Mouse (Mus musculus) heart, embryonic 13.5 days (tissue): ENCODE measurements around the gene Ncbp1. TPM values are rescaled to one million over a fixed set of nuclear protein-coding genes. Genes with fewer than 3 reads are reported as not detected.
"Not testable (repeated sequence)": the region's sequence is repeated elsewhere in the genome, so short reads cannot be mapped to it uniquely, and the experiment has no call there.

Experiments used
- ATAC-seq: fragments of 200-750 bp; cut with Nextera tagmentation; 2 replicates; pipeline ENCODE4 v1.8.0; 2017; ENCODE audit warnings: moderate TSS enrichment; ENCODE audit not compliant: insufficient number of reproducible peaks, low FRiP score, low TSS enrichment; ENCODE audit errors: extremely low read depth
- H3K27ac ChIP-seq: fragments of 300-500 bp; sonication (generic); replicated peaks from 2 replicates; pipeline ENCODE4 v1.5.1; 2015; ENCODE audit warnings: moderate library complexity, mild to moderate bottlenecking, inconsistent platforms
- H3K27me3 ChIP-seq: fragments of 300-500 bp; sonication (generic); replicated peaks from 2 replicates; pipeline ENCODE4 v1.6.1; 2015; ENCODE audit warnings: mild to moderate bottlenecking, inconsistent platforms
- H3K36me3 ChIP-seq: fragments of 300-500 bp; sonication (generic); 2 replicates; pipeline ENCODE4 v1.6.1; 2015; ENCODE audit warnings: mild to moderate bottlenecking, inconsistent platforms
- H3K4me1 ChIP-seq: fragments of 300-500 bp; sonication (generic); 2 replicates; pipeline ENCODE4 v1.6.1; 2015; ENCODE audit warnings: inconsistent platforms
- H3K4me2 ChIP-seq: fragments of 300-500 bp; sonication (generic); 2 replicates; pipeline ENCODE4 v1.6.1; 2015; ENCODE audit warnings: inconsistent platforms, mild to moderate bottlenecking, moderate library complexity
- H3K4me3 ChIP-seq: fragments of 300-500 bp; sonication (generic); 2 replicates; pipeline ENCODE4 v1.5.1; 2015; ENCODE audit warnings: moderate library complexity, mild to moderate bottlenecking, inconsistent platforms
- H3K9ac ChIP-seq: fragments of 300-500 bp; sonication (generic); 2 replicates; pipeline ENCODE4 v1.6.1; 2015; ENCODE audit warnings: inconsistent platforms, mild to moderate bottlenecking, moderate library complexity
- H3K9me3 ChIP-seq: fragments of 300-500 bp; sonication (generic); 2 replicates; pipeline ENCODE4 v1.6.1; 2016; ENCODE audit warnings: inconsistent platforms
- WGBS: fragments of 180-500 bp; shearing (Covaris S2); methylation state at CpG from one replicate; pipeline ENCODE4 v1.1.7; 2015; ENCODE audit warnings: mixed read lengths; 5-methylcytosine and 5-hydroxymethylcytosine counted together
- polyA plus RNA-seq: library from polyadenylated mRNA; unstranded; fragments of >200 nt; fragmentation: Nextera tagmentation; extraction: Ambion mirVana; gene quantifications from 2 replicates; pipeline ENCODE4 v1.2.1, GENCODE M21; 2015

Gene Ncbp1
- polyA plus RNA-seq, 1 experiment from 2014 or later: 43.8 TPM

DNA sequence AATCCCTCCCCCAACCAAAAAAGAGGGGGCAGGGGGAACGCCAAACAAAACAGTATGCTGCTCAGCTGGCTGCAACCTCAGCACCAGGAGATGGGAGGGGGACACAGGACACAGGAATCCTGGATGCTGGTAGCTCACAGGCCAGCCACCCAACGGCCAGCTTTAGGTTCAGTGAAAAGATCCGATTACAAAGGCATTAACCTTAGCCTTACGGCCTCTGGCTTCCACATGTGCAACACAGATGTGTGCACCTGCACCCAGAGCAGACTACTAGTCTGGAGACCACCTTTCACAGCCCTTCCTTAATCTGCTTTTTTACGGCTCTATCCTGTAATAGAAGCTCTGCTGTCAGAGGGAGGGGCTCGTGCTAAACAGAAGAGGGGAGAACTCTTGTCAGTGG, 42.8 kb downstream of the Ncbp1 start:
- Histone ChIP-seq H3K9me3 (no peaks in the 10 kb centered on the region), H3K27ac (no peak overlapping the region), H3K4me2 (no peak overlapping the region), H3K4me1 (no peaks in the 10 kb centered on the region), H3K27me3 (no peaks in the 10 kb centered on the region), H3K36me3 (peaks cover 99% of the 10 kb centered on the region), H3K9ac (no peak overlapping the region), H3K4me3 (no peak overlapping the region)
- 80% methylated on average over 6 of the region's 6 CpGs for WGBS
- no peak for ATAC-seq

DNA sequence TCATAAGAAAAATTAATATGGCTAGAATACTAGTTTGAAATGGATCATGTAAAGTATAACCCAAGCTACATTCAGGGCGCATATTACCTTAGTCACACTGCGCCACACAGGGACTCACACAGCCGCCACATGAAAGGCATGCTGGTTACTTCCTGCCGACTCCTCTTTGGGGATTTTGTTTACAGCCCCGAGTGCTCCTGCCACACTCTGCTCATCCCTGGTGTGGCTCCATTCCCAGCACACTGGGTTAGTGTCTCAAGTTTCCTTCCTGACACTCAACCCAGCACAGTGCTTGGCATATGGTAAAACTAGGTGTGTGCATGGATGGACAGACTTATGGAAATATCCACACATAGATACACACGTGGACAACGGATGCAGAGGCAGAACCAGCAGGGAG, 43.8 kb downstream of the Ncbp1 start:
- Histone ChIP-seq H3K36me3 (peaks cover 93% of the 10 kb centered on the region), H3K4me1 (no peaks in the 10 kb centered on the region), H3K4me3 (no peak overlapping the region), H3K4me2 (no peak overlapping the region), H3K27me3 (no peaks in the 10 kb centered on the region), H3K9ac (no peak overlapping the region), H3K9me3 (no peaks in the 10 kb centered on the region), H3K27ac (no peak overlapping the region)
- 87% methylated on average over 7 of the region's 7 CpGs for WGBS
- no peak for ATAC-seq

DNA sequence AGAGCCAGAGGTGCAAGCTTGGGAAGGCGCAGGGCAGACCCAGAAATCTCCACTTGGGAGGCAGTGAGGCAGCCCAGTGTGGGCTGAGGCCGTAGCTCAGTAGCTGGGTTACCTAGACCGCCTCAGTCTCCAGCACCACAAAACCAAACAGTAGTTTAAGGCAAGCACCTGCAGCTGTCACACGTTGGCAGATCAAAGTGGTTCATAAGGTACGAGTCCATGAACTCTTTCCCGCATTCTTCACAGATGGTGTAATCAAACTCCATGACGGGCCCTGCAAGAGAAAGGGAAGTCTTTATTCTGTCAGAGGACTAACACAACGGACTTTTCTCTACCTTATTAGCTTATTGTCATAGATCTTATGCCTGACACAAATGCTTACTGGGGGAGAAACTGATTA, 47.0 kb downstream of the Ncbp1 start:
- Histone ChIP-seq H3K4me2 (no peak overlapping the region), H3K9ac (no peak overlapping the region), H3K27ac (no peak overlapping the region), H3K4me1 (no peaks in the 10 kb centered on the region), H3K27me3 (no peaks in the 10 kb centered on the region), H3K36me3 (peaks cover 93% of the 10 kb centered on the region), H3K4me3 (no peak overlapping the region), H3K9me3 (no peaks in the 10 kb centered on the region)
- 66% methylated on average over 8 of the region's 8 CpGs for WGBS
- ATAC-seq: no peak

DNA sequence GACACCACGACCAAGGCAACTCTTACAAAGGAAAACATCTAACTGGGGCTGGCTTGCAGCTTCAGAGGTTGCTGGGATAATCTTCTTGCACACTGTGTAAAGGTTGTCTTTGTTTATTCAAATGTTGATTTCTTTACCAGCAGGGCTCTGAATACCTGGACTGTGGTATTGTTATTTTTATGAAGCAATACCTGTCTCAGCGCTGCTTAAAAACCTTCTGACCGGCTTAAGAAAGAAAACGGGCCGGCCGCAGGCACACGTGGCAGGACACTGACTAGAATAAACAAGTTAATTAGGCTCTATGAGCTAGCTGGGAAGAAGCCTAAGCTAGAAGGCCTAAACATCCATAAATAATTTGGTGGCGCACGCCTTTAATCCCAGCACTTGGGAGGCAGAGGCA, 47.5 kb downstream of the Ncbp1 start:
- H3K27ac ChIP-seq: no peak overlapping the region
- no peak overlapping the region for H3K4me2 ChIP-seq
- H3K27me3 ChIP-seq: no peaks in the 10 kb centered on the region
- 85% methylated on average over 9 of the region's 9 CpGs for WGBS
- H3K9me3 ChIP-seq: no peaks in the 10 kb centered on the region
- ATAC-seq: no peak
- no peak overlapping the region for H3K9ac ChIP-seq
- no peaks in the 10 kb centered on the region for H3K4me1 ChIP-seq
- no peak overlapping the region for H3K4me3 ChIP-seq
- H3K36me3 ChIP-seq: peaks cover 93% of the 10 kb centered on the region

DNA sequence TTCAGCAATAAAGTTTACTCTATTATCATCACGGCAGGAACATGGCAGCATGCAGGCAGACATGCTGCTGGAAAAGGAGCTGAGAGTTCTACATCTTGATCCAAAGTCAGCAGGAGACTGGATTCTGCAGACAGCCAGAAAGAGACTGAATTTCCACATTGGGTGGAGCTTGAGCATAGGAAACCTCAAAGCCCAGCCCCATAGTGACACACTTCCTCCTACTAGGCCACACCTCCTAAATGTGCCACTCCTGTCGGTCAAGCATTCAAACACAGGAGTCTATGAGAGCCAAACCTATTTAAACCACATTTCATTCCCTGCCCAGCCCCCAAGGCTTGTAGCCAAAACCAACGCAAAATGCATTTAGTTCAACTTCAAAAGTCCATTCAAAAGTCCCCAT, 48.1 kb downstream of the Ncbp1 start:
- Histone ChIP-seq H3K4me2 (no peak overlapping the region), H3K9ac (no peak overlapping the region), H3K27ac (no peak overlapping the region), H3K4me1 (no peaks in the 10 kb centered on the region), H3K9me3 (no peaks in the 10 kb centered on the region), H3K36me3 (peaks cover 93% of the 10 kb centered on the region), H3K4me3 (no peak overlapping the region), H3K27me3 (no peaks in the 10 kb centered on the region)
- WGBS: 73% methylated on average over 3 of the region's 3 CpGs
- no peak for ATAC-seq

DNA sequence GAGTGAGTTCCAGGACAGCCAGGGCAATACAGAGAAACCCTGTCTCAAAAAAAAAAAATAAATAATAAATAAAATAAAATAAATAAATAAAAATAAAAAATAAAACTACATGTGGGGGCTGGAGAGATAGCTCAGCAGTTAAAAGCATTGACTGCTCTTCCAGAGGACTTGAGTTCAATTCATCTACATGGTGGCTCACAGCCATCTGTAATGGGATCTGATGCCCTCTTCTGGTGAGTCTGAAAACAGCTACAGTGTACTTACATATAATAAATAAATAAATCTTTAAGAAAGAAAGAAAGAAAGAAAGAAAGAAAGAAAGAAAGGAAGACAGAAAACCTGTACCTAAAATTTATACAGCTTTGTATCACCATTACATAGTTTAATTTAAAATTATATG, 53.6 kb downstream of the Ncbp1 start:
- not testable (repeated sequence) for H3K4me2 ChIP-seq, ATAC-seq, H3K27me3 ChIP-seq, H3K9me3 ChIP-seq, H3K27ac ChIP-seq, H3K4me3 ChIP-seq, H3K9ac ChIP-seq
- H3K36me3 ChIP-seq: peaks cover 46% of the 10 kb centered on the region
- peaks cover 21% of the 10 kb centered on the region for H3K4me1 ChIP-seq

DNA sequence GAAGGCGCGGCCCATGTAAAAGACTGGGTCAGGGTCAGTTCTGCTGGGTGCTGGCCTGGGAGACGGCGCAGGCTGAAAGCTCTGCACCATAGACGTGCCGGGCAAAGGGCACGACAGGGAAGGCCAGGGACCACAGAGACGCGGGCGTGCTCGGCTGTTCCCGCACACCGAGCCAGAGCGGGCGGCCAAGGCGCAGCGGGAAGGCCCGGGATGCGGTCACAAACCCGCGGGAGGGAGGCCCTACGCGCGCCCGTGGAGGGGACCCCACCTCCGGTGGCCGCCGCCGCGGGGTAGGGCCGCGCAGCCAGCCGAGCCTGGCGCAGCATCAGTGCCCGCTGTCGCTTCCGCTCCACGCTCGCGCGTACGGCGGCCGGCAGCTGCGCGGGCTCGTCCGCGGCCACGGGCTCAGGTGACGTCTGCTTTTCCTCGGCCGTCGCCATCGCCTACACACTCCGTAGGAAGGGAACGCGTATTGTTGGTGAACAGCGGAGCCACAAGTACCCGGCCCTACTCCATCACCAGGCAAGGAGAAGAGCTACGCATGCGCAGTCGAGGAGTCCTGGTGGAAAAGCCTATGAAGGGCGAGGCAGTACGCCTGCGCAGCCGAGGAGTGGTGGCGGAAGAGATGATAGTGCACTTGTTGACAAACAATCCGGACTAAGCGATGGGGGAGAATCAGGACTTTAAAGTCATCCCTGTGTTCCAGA, 57.5 kb downstream of the Ncbp1 start, which contains the start of gene Xpa:
Xpa (minus strand) TSS at position 531 of the 707 bp plus-strand sequence.
- peaks cover 9% of the 10 kb centered on the region for H3K36me3 ChIP-seq
- H3K4me2 ChIP-seq: peak within 1 kb of the TSS; percentile 88
- peak; percentile 94 for ATAC-seq
- H3K4me1 ChIP-seq: peaks cover 21% of the 10 kb centered on the region
- H3K9me3 ChIP-seq: no peaks in the 10 kb centered on the region
- H3K27me3 ChIP-seq: peaks cover 39% of the 10 kb centered on the region
- peak within 1 kb of the TSS; percentile 90 for H3K9ac ChIP-seq
- peak within 1 kb of the TSS; percentile 79 for H3K4me3 ChIP-seq
- H3K27ac ChIP-seq: peak within 1 kb of the TSS; percentile 87
- WGBS: under 1% methylated on average over 65 of the region's 70 CpGs

DNA sequence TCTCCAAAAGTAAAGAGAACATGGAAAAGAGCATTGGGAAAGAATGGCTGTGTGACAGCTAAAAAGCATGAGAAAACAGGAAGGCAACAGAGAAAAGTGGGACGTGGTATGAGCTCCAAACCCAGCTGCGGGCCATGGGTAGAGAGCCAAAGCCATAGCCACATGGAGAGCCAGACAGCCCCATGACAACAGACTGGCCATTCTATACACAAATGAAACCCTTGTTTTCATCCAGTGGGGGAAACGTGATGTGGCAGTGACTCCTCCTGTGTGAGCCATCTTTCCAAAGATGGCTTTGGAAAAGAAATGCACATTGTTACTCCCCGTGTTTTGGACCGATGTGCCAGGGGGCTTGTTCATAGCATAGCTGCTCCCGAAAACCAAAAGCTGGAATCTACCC, 58.1 kb downstream of the Ncbp1 start:
- no peak for ATAC-seq
- Histone ChIP-seq H3K27me3 (peaks cover 44% of the 10 kb centered on the region), H3K27ac (peak overlapping the region; percentile 87), H3K9me3 (no peaks in the 10 kb centered on the region), H3K9ac (peak overlapping the region; percentile 90), H3K4me1 (peaks cover 21% of the 10 kb centered on the region), H3K36me3 (peaks cover 3% of the 10 kb centered on the region; the same call in 1 of the 2 replicates), H3K4me2 (peak overlapping the region; percentile 88), H3K4me3 (peak overlapping the region; percentile 79)
- 36% methylated on average over 6 of the region's 6 CpGs for WGBS

DNA sequence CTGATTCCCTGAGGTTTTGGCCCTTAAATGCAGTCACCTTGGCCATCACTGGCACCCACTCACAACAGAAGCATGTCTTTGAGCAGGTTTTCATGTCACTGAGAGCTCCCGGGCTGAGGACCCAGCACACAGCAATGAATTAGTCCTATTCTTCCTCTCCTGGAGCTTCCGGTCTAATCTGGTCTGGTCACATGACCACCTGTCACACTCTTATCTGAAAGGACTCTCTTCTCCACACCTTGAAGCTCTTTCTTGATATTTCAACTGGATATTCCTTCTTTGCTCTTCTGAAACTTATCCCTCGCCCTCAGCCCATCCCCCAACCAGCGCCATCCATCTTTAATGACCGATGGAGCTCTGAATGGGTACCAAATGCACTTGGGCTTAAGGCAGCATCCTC, 59.7 kb downstream of the Ncbp1 start:
- WGBS: 65% methylated on average over 5 of the region's 5 CpGs
- Histone ChIP-seq H3K27ac (no peak overlapping the region), H3K27me3 (peaks cover 58% of the 10 kb centered on the region), H3K4me1 (peaks cover 27% of the 10 kb centered on the region), H3K36me3 (no peaks in the 10 kb centered on the region), H3K4me3 (no peak overlapping the region), H3K9ac (no peak overlapping the region), H3K9me3 (no peaks in the 10 kb centered on the region), H3K4me2 (no peak overlapping the region)
- no peak for ATAC-seq

DNA sequence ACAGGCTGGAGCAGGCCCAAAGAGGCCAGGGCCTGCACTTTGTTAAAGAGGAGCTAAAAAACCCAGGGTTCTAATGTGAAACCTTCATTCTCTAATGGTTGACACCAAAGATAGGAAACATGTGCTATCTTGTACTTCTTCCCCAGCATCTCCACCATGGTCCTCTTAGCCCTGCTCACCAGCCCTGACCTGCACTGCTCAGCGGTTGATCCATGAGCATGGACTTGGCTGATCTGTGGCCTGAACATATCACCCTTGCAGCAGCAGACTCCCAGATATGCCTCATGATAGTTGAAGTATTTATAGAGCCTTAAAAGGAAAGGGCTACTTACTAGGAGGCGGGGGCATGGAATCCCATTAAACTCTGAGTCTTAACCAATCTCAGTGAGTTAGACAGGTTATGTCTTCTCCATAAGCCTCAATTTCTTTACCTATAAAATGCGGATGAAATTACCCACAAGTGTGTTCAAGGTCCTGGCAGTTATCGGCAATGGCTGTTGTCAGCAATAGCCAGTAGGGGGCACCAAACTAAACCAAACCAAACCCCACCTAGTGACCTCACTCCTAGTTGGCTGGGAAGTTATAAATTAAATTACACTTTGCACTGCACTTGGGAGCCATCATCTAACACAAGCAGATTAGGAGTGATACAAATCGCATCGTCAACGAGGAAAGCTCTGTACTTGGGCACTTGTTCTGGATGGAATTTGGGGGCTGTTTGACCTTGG, 63.6 kb downstream of the Ncbp1 start:
- Histone ChIP-seq H3K9ac (peak overlapping the region; percentile 69), H3K36me3 (no peaks in the 10 kb centered on the region), H3K27ac (no peak overlapping the region), H3K27me3 (peaks cover 72% of the 10 kb centered on the region), H3K4me2 (peak overlapping the region; percentile 68), H3K9me3 (peaks cover 1% of the 10 kb centered on the region; the same call in 1 of the 2 replicates), H3K4me1 (peaks cover 6% of the 10 kb centered on the region; the same call in 1 of the 2 replicates), H3K4me3 (peak overlapping the region; percentile 34)
- WGBS: 7% methylated on average over 7 of the region's 7 CpGs
- ATAC-seq: no peak

DNA sequence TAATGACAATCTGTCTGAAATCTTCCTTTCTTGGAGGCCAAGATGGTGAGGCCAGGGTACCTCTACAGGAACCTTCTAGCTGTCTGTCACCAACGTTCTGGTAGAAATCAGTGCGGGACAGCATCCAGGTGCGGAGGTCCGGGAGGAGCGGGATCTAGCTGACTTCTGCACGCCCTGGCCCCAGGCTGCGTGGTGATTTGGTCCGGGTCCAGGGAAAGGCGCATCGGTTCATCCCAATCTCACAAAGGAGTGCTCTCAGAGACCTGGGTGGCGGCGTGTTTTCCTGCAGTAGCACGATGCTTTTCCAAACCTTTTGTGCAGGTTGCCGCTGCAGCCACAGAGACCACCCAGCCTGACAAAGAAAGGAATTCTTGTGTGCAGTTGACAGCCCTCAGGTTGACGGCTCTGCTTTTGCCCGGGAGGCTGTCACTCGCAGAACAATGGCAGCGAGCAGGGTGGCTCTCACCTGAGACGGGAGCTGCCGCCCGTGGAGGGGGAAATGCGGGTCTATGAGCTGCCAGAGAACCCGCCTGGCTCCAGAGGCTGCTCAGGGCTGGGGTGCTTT, 64.2 kb downstream of the Ncbp1 start:
- peak overlapping the region; percentile 34 for H3K4me3 ChIP-seq
- H3K9me3 ChIP-seq: peaks cover 4% of the 10 kb centered on the region; the same call in 1 of the 2 replicates
- peak overlapping the region; percentile 69 for H3K9ac ChIP-seq
- peak overlapping the region; percentile 68 for H3K4me2 ChIP-seq
- H3K4me1 ChIP-seq: peaks cover 6% of the 10 kb centered on the region; the same call in 1 of the 2 replicates
- H3K27ac ChIP-seq: no peak overlapping the region
- H3K27me3 ChIP-seq: peaks cover 67% of the 10 kb centered on the region
- 10% methylated on average over 23 of the region's 23 CpGs for WGBS
- no peak for ATAC-seq
- H3K36me3 ChIP-seq: no peaks in the 10 kb centered on the region
